Comparison of ENCODE assay signal across 19 mouse cellular contexts in the genomic region with DNA sequence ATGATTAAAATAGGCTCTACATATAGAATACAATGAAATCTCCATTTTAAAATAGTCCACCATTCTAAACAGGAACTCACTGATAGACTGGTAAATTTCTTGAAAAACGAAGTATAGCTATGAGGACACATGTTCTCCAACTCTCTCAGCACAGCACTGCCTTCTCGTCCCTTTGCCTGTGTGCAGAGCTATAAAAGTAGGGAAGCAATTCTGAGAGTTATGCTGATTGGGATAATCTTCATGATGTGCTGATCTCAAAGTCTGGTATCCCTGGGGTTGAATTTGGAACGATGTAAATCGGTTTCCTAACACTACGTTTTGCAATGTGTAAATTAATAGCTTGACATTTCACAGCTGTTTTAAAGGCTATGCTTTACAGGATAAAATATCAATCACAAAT.
"Had no signal": no experiment of that assay in that cellular context is flagged by ENCODE, and none has a peak within 500 bp of the region (broad histone marks: within the 10 kb centered on the region; RNA-seq: fewer than 3 reads in every experiment).

No protein-coding gene starts in this region.

- H3K4me3 ChIP-seq: liver, embryonic 15.5 days; lung, embryonic 15.5 days; megakaryocyte, embryonic 14.5 days; midbrain, embryonic 13.5 days; midbrain, embryonic 15.5 days; neural tube, embryonic 13.5 days; stomach, embryonic 15.5 days had no signal

- H3K36me3 ChIP-seq: liver, embryonic 15.5 days; lung, embryonic 15.5 days; midbrain, embryonic 13.5 days; midbrain, embryonic 15.5 days; neural tube, embryonic 13.5 days; stomach, embryonic 15.5 days had no signal

- H3K4me2 ChIP-seq: liver, embryonic 15.5 days; lung, embryonic 15.5 days; midbrain, embryonic 11.5 days; midbrain, embryonic 13.5 days; midbrain, embryonic 15.5 days; neural tube, embryonic 13.5 days; stomach, embryonic 15.5 days had no signal

- H3K27ac ChIP-seq: liver, embryonic 15.5 days; lung, embryonic 15.5 days; macrophage; midbrain, embryonic 13.5 days; midbrain, embryonic 15.5 days; neural tube, embryonic 13.5 days; stomach, embryonic 15.5 days; stomach, postnatal 0 days had no signal

- ATAC-seq: liver, postnatal 0 days; lung, postnatal 0 days; midbrain, embryonic 13.5 days; midbrain, embryonic 15.5 days had no signal

- H3K4me1 ChIP-seq: liver, embryonic 15.5 days; lung, embryonic 15.5 days; megakaryocyte, embryonic 14.5 days; midbrain, embryonic 13.5 days; midbrain, embryonic 15.5 days; neural tube, embryonic 13.5 days; stomach, embryonic 15.5 days had no signal

- H3K9ac ChIP-seq: liver, embryonic 15.5 days; liver, postnatal 0 days; lung, embryonic 15.5 days; midbrain, embryonic 13.5 days; midbrain, embryonic 15.5 days; neural tube, embryonic 13.5 days; stomach, embryonic 15.5 days had no signal

- H3K9me3 ChIP-seq: liver, embryonic 15.5 days; lung, embryonic 15.5 days; megakaryocyte, embryonic 14.5 days; midbrain, embryonic 13.5 days; midbrain, embryonic 15.5 days; neural tube, embryonic 13.5 days; stomach, embryonic 15.5 days had no signal

- H3K27me3 ChIP-seq: liver, embryonic 15.5 days; lung, embryonic 15.5 days; megakaryocyte, embryonic 14.5 days; midbrain, embryonic 13.5 days; midbrain, embryonic 15.5 days; neural tube, embryonic 13.5 days; stomach, embryonic 15.5 days had no signal

- DNase-seq: liver, postnatal 0 days; lung, adult 2 months; lung, postnatal 14 days; lung, postnatal 36 days; right cerebral cortex, postnatal 14 days; thymus, adult 2 months; thymus, postnatal 25 days; thymus, postnatal 4 days had no signal
